Mouse (Mus musculus) 3134 (cell line): ENCODE measurements at regions not wholly inside any gene's neighbourhood (a gene's known extent, or its start where the extent isn't known, plus 50 kb on each side); places are given as distances from the start of the nearest gene placed in this dataset.
"Not testable (repeated sequence)": the region's sequence is repeated elsewhere in the genome, so short reads cannot be mapped to it uniquely, and the experiment has no call there.

Source experiments
- DNase-seq: peaks from one replicate; pipeline ENCODE4 v3.0.0-alpha.2; 2011; ENCODE audit warnings: low spot score; ENCODE audit not compliant: insufficient read length; ENCODE audit errors: extremely low read depth

- no peak for DNase-seq
Observed at GRCm38 (mm10) chr10:11515144-11515543, 171.9 kb downstream of the Epm2a start.

- DNase-seq: no peak
Observed at GRCm38 (mm10) chr10:11517122-11517521, 173.9 kb downstream of the Epm2a start.

GRCm38 (mm10) chr10:11531343-11531742 lies 188.1 kb downstream of the Epm2a start:
- DNase-seq: no peak

- not testable (repeated sequence) for DNase-seq
Observed at GRCm38 (mm10) chr10:11555376-11555775, 212.2 kb downstream of the Epm2a start.

- no peak for DNase-seq
Observed at GRCm38 (mm10) chr10:11570523-11571055, 227.4 kb downstream of the Epm2a start.

- no peak for DNase-seq
Observed at GRCm38 (mm10) chr10:11608451-11608850, 265.2 kb downstream of the Epm2a start.

- DNase-seq: not testable (repeated sequence)
Observed at GRCm38 (mm10) chr10:11609092-11609491, 265.9 kb downstream of the Epm2a start.

- DNase-seq: no peak
Observed at GRCm38 (mm10) chr10:11648151-11648550, 304.9 kb downstream of the Epm2a start.

- no peak for DNase-seq
Observed at GRCm38 (mm10) chr10:11660056-11660770, 317.0 kb downstream of the Epm2a start.

- DNase-seq: no peak
Observed at GRCm38 (mm10) chr10:11661660-11662250, 318.6 kb downstream of the Epm2a start.

- no peak for DNase-seq
Observed at GRCm38 (mm10) chr10:11709742-11710141, 366.5 kb downstream of the Epm2a start.

- no peak for DNase-seq
Observed at GRCm38 (mm10) chr10:11724775-11725174, 381.6 kb downstream of the Epm2a start.

- DNase-seq: no peak
Observed at GRCm38 (mm10) chr10:11729536-11729935, 386.3 kb downstream of the Epm2a start.

GRCm38 (mm10) chr10:11739574-11740368 lies 396.6 kb downstream of the Epm2a start:
- DNase-seq: no peak

- DNase-seq: no peak
Observed at GRCm38 (mm10) chr10:11745587-11745986, 402.4 kb downstream of the Epm2a start.

GRCm38 (mm10) chr10:11746959-11747358 lies 403.8 kb downstream of the Epm2a start:
- DNase-seq: no peak

- DNase-seq: no peak
Observed at GRCm38 (mm10) chr10:11755105-11755730, 412.0 kb downstream of the Epm2a start.

GRCm38 (mm10) chr10:11777894-11778293 lies 434.7 kb downstream of the Epm2a start:
- no peak for DNase-seq

- DNase-seq: no peak
Observed at GRCm38 (mm10) chr10:11780302-11780701, 437.1 kb downstream of the Epm2a start.

GRCm38 (mm10) chr10:11787240-11787639 lies 444.0 kb downstream of the Epm2a start:
- DNase-seq: no peak

GRCm38 (mm10) chr10:11799510-11799909 lies 456.3 kb downstream of the Epm2a start:
- DNase-seq: no peak
